Mouse (Mus musculus): ENCODE measurements at regions not wholly inside any gene's neighbourhood (a gene's known extent, or its start where the extent isn't known, plus 50 kb on each side); places are given as distances from the start of the nearest gene placed in this dataset.

DNA sequence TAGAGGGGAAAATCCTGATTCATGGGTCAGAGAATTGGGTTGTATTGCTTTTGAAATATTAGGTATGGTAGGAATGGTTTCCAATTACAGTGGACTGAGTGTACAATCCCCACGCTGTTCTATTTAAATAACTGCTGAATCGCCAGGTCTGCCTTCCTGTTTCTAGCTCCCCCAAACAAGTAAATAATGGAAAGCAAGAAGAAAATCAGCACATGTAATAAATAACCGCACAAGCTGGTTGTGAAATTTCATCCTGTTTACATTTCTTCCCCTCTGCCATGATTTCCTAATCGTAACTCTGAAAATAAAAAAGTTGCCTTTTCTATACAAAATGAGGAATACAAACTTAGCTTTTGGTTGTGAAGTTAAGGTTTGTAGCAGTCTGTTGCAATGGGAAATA, 95.7 kb downstream of the Fam84a start:
- Histone ChIP-seq H3K4me1 (replicated peaks; ENCODE audit: control insufficient read depth, insufficient read depth) (no peaks in the 10 kb centered on the region), H3K4me3 (ENCODE audit: low read depth, low read length) (no peak overlapping the region), H3K27ac (replicated peaks) (no peak overlapping the region), H3K9me3 (ENCODE audit: control insufficient read depth, low read length) (no peaks in the 10 kb centered on the region), H3K27me3 (ENCODE audit: control insufficient read depth, insufficient read depth, low read length) (no peaks in the 10 kb centered on the region), H3K9ac (ENCODE audit: low read length) (no peak overlapping the region), H3K4me2 (replicated peaks; ENCODE audit: low read depth) (no peak overlapping the region), H3K36me3 (ENCODE audit: control insufficient read depth, insufficient read depth, low read length) (no peaks in the 10 kb centered on the region)
- ATAC-seq (ENCODE audit: low FRiP score, low TSS enrichment) (no peak), DNase-seq (ENCODE audit: low spot score) (no peak)
- 45% methylated on average over 4 of the region's 4 CpGs for WGBS
- TF ChIP-seq EP300 (optimal IDR thresholded peaks at IDR 0.05) (no peak), CTCF (IDR thresholded peaks at IDR 0.05; ENCODE audit: low read depth) (no peak)

GRCm38 (mm10) chr12:14032363-14032762, 119.5 kb downstream of the Fam84a start:
- TF ChIP-seq CTCF (IDR thresholded peaks at IDR 0.05; ENCODE audit: low read depth) = no peak
- no peak for TF ChIP-seq EP300 (optimal IDR thresholded peaks at IDR 0.05)
- H3K36me3 ChIP-seq (ENCODE audit: control insufficient read depth, insufficient read depth, low read length) = no peaks in the 10 kb centered on the region
- no peaks in the 10 kb centered on the region for H3K9me3 ChIP-seq (ENCODE audit: control insufficient read depth, low read length)
- no peak overlapping the region for H3K9ac ChIP-seq (ENCODE audit: low read length)
- no peak overlapping the region for H3K27ac ChIP-seq (replicated peaks)
- 83% methylated on average over 1 of the region's 1 CpGs for WGBS
- no peaks in the 10 kb centered on the region for H3K27me3 ChIP-seq (ENCODE audit: control insufficient read depth, insufficient read depth, low read length)
- ATAC-seq (ENCODE audit: low FRiP score, low TSS enrichment) = no peak
- H3K4me2 ChIP-seq (replicated peaks; ENCODE audit: low read depth) = no peak overlapping the region
- no peak overlapping the region for H3K4me3 ChIP-seq (ENCODE audit: low read depth, low read length)
- no peak for DNase-seq (ENCODE audit: low spot score)
- no peaks in the 10 kb centered on the region for H3K4me1 ChIP-seq (replicated peaks; ENCODE audit: control insufficient read depth, insufficient read depth)

DNA sequence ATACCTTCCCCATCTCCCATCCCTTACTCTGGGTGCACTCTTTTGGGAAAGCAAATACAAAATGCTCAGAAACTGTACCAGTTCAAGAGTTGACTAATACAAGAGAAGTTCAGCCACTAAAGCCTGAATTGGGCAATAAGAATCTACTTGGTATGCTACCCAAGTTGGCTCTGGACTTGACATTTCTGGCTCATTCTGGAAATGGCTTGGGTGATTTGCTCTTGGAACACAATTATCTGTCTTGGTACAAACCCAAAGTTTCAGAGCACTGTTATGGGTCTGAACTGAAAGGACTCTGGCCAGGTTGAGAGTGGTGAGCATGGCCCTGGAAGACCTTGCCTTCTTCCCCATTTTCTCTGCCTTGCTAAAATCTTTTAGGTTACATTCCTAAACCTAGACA, 136.6 kb downstream of the Fam84a start:
- Histone ChIP-seq H3K9me3 (ENCODE audit: control insufficient read depth, low read length) (no peaks in the 10 kb centered on the region), H3K27me3 (ENCODE audit: control insufficient read depth, insufficient read depth, low read length) (no peaks in the 10 kb centered on the region), H3K4me1 (replicated peaks; ENCODE audit: control insufficient read depth, insufficient read depth) (no peaks in the 10 kb centered on the region), H3K27ac (replicated peaks) (no peak overlapping the region), H3K36me3 (ENCODE audit: control insufficient read depth, insufficient read depth, low read length) (no peaks in the 10 kb centered on the region), H3K9ac (ENCODE audit: low read length) (no peak overlapping the region), H3K4me3 (ENCODE audit: low read depth, low read length) (no peak overlapping the region), H3K4me2 (replicated peaks; ENCODE audit: low read depth) (no peak overlapping the region)
- ATAC-seq (ENCODE audit: low FRiP score, low TSS enrichment) = no peak
- no peak for TF ChIP-seq EP300 (optimal IDR thresholded peaks at IDR 0.05)
- no peak for TF ChIP-seq CTCF (IDR thresholded peaks at IDR 0.05; ENCODE audit: low read depth)
- no peak for DNase-seq (ENCODE audit: low spot score)

DNA sequence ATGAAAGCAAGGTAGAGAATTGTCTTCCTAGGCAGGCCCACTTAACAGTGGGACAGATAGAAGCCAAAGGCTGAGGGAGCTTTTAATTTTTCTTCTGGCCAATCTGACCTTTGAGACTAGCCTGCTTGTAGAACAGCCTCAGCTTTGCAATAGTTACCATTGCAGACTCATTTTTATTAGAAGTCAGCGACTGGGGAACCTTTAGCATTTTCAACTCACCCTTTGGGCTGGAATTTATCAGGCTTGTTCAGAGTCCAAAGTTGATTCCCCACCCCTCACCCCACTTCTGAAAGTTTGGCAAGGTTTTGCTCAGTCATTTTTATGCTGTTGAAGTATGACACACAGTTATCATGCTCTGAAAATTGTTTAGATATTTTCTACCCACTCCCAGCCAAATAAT, 145.9 kb downstream of the Fam84a start:
- no peaks in the 10 kb centered on the region for H3K36me3 ChIP-seq (ENCODE audit: control insufficient read depth, insufficient read depth, low read length)
- 53% methylated on average over 1 of the region's 1 CpGs for whole genome bisulfite sequencing
- no peaks in the 10 kb centered on the region for H3K4me1 ChIP-seq (replicated peaks; ENCODE audit: control insufficient read depth, insufficient read depth)
- TF ChIP-seq CTCF (IDR thresholded peaks at IDR 0.05; ENCODE audit: low read depth) (no peak), EP300 (optimal IDR thresholded peaks at IDR 0.05) (no peak)
- H3K4me3 ChIP-seq (ENCODE audit: low read depth, low read length) = no peak overlapping the region
- H3K9me3 ChIP-seq (ENCODE audit: control insufficient read depth, low read length) = no peaks in the 10 kb centered on the region
- H3K9ac ChIP-seq (ENCODE audit: low read length) = no peak overlapping the region
- no peak for ATAC-seq (ENCODE audit: low FRiP score, low TSS enrichment)
- H3K4me2 ChIP-seq (replicated peaks; ENCODE audit: low read depth) = no peak overlapping the region
- H3K27me3 ChIP-seq (ENCODE audit: control insufficient read depth, insufficient read depth, low read length) = no peaks in the 10 kb centered on the region
- no peak for DNase-seq (ENCODE audit: low spot score)
- no peak overlapping the region for H3K27ac ChIP-seq (replicated peaks)

DNA sequence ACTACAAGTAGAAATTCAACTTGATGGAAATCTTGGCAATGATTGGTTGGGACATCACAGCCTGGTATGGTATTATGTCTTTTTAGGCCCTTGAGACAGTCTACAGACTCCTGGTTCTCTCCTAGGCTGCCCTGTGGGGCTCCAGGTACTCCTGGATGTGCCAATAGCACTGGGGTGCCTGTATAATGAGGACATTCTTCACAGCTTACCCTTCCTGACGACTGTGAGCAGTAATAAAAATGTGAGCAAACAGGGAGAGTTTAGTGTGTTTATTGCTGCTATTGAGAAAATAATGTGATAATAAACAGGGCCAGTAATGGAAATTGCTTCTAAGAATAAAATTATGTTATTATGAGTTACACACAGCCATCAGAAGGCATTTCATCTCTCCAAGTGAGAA, 150.2 kb downstream of the Fam84a start:
- H3K4me3 ChIP-seq (ENCODE audit: low read depth, low read length) = no peak overlapping the region
- H3K9me3 ChIP-seq (ENCODE audit: control insufficient read depth, low read length) = no peaks in the 10 kb centered on the region
- TF ChIP-seq EP300 (optimal IDR thresholded peaks at IDR 0.05) (no peak), CTCF (IDR thresholded peaks at IDR 0.05; ENCODE audit: low read depth) (no peak)
- no peaks in the 10 kb centered on the region for H3K36me3 ChIP-seq (ENCODE audit: control insufficient read depth, insufficient read depth, low read length)
- ATAC-seq (ENCODE audit: low FRiP score, low TSS enrichment) (no peak), DNase-seq (ENCODE audit: low spot score) (no peak)
- WGBS = 38% methylated on average over 1 of the region's 1 CpGs
- H3K9ac ChIP-seq (ENCODE audit: low read length) = no peak overlapping the region
- no peak overlapping the region for H3K27ac ChIP-seq (replicated peaks)
- H3K4me2 ChIP-seq (replicated peaks; ENCODE audit: low read depth) = no peak overlapping the region
- no peaks in the 10 kb centered on the region for H3K4me1 ChIP-seq (replicated peaks; ENCODE audit: control insufficient read depth, insufficient read depth)
- H3K27me3 ChIP-seq (ENCODE audit: control insufficient read depth, insufficient read depth, low read length) = no peaks in the 10 kb centered on the region

DNA sequence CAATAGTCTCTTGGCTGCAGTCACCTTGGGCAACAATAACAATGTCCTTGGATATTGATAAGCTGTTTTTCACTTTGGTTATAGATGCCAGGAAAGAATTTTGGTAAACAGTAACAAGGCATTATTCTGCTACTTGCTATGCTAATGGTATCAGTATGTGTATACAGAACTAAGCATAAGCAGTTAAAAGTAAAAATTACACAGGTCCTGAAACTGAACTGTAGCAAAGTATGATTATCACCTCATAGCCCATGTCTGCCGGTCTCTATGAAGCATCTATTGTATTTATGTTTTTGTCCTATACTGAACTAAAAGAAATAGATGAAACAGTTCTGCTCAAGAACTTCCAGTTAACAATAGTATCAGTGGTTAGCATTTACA, 167.5 kb downstream of the Fam84a start:
- H3K4me2 ChIP-seq (replicated peaks; ENCODE audit: low read depth) = no peak overlapping the region
- no peak for ATAC-seq (ENCODE audit: low FRiP score, low TSS enrichment)

More for the DNA sequence above, 167.5 kb downstream of the Fam84a start:
- H3K27me3 ChIP-seq (ENCODE audit: control insufficient read depth, insufficient read depth, low read length) = no peaks in the 10 kb centered on the region
- no peak overlapping the region for H3K27ac ChIP-seq (replicated peaks)
- H3K9me3 ChIP-seq (ENCODE audit: control insufficient read depth, low read length) = no peaks in the 10 kb centered on the region
- TF ChIP-seq EP300 (optimal IDR thresholded peaks at IDR 0.05) = no peak
- no peak for TF ChIP-seq CTCF (IDR thresholded peaks at IDR 0.05; ENCODE audit: low read depth)
- WGBS = 87% methylated on average over 1 of the region's 1 CpGs
- DNase-seq (ENCODE audit: low spot score) = no peak
- H3K4me1 ChIP-seq (replicated peaks; ENCODE audit: control insufficient read depth, insufficient read depth) = no peaks in the 10 kb centered on the region
- no peak overlapping the region for H3K9ac ChIP-seq (ENCODE audit: low read length)
- no peak overlapping the region for H3K4me3 ChIP-seq (ENCODE audit: low read depth, low read length)
- no peaks in the 10 kb centered on the region for H3K36me3 ChIP-seq (ENCODE audit: control insufficient read depth, insufficient read depth, low read length)
